Mouse (Mus musculus) R1 (cell line): ENCODE measurements at regions not wholly inside any gene's neighbourhood (a gene's known extent, or its start where the extent isn't known, plus 50 kb on each side); places are given as distances from the start of the nearest gene placed in this dataset.

Experiments used
- DNase-seq: peaks from one replicate; pipeline ENCODE4 v3.0.0-alpha.2; 2018; ENCODE audit warnings: low read depth, low spot score

DNA sequence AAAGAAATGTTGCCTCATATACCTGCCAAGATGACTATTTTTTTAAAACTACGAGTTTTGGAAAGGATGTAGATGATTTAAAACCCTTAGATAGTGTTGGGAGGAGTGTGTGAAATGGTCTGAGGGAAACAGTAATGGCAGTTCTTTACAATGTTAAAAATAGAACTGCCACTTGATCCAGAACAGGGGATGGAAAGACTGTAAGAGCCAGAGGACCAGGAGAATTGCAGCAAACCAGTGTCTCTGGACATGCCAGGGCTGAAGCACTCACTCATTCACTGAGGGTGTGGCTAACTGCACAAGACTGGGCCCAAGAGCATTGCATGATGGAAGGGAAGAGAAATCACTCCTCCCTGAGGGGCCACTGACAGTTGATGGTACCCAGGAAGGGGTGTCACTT is 53.9 kb upstream of the Rasgef1b start:
- DNase-seq, result no peak

DNA sequence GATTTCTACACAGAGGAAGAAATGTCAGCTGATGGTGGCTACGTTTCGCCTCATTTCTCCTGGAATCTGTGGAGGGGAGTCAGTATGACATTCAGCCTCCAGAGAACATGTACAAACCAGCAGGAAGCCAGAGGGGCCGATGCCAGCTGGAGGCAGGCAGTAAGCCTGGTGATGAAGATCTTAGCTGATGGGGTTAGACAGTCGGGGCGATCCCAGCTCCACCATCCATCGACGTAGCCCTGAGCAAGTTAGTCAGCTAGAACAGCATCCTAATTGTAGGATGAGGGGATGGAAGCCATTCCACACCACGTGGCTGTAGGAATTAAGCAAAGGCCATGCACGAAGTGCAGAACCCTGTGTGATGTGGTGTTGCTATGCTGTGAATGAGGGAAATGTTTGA is 57.0 kb upstream of the Rasgef1b start:
- DNase-seq, result no peak

- DNase-seq, result peak; percentile 42
Observed at GRCm38 (mm10) chr5:99787239-99787638, 58.4 kb upstream of the Rasgef1b start.

DNA sequence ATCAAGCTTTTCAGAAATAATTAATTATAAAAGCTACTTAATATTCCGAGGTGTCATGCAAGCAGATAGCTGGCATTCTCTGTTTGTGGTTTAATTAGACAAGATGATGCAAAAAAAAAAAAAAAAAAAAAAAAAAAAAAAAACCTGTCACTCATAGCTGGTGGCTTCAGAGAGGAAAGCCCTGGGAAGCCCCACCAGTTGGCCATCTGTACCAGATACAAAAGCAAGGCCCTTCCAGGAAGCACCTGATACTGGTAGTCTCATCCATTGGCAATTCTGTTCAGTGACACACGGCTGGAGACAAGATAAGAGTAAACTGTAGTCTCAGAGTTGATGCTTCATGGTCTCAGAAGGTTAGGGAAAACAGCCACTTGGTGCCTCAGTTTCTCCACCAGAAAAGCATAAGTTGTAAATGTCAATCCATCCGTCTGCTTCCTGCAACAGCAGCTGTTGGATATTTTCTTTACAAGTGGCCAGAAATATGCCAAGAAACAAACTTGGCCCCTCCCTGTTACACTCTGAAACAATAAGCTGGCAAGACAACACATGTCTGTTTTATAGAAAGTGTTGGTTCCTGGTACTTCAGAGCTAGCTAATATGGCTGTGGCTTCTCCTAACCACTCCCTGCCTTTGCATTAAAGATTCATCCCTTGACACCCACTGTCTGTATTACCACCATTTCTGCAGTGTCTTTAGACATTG is 59.0 kb upstream of the Rasgef1b start:
- DNase-seq, result no peak

DNA sequence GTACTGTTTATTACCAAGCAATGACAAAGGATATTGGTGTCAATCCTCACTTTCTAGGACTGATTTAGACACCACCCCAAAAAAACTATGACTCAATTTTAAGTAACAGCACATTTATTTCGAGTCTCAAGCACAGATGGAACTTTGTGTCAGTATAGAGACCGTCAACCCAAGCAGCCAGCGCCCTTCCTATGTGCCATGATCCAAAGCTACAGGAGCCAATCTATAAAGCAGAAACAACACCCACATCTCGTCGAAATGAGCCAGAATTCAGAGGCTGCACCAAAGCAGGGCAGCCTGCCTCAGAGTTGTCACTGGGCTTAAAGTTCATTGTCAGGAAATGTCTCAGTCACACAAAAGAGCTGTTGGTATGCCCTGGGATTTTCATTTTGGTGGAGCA is 61.9 kb upstream of the Rasgef1b start:
- DNase-seq, result no peak

GRCm38 (mm10) chr5:99800543-99800942 is 71.7 kb upstream of the Rasgef1b start:
- no peak for DNase-seq

GRCm38 (mm10) chr5:99801791-99802450 is 73.1 kb upstream of the Rasgef1b start:
- no peak for DNase-seq

- DNase-seq, result peak; percentile 66
Observed at GRCm38 (mm10) chr5:99826861-99827260, 79.2 kb upstream of the Vamp9 start.

DNA sequence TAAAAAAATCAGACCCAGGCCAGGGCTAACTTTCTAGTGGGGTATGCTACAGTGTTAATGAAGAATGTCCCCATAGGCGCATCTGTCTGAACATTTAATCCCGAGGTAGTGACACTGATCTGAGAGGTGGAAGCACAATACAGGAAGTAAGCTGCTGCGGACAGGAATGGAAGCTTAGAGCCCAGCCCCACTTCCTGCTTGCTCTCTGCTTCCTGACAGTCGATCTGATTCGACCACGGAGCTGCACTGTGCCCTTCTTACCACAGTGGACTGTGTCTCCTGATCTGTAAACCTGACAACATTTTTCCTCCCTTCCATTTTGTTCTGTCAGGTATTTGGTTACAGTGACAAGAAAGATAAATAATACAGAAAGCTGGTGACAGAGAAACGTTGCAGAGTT is 77.5 kb upstream of the Vamp9 start:
- DNase-seq, result no peak

DNA sequence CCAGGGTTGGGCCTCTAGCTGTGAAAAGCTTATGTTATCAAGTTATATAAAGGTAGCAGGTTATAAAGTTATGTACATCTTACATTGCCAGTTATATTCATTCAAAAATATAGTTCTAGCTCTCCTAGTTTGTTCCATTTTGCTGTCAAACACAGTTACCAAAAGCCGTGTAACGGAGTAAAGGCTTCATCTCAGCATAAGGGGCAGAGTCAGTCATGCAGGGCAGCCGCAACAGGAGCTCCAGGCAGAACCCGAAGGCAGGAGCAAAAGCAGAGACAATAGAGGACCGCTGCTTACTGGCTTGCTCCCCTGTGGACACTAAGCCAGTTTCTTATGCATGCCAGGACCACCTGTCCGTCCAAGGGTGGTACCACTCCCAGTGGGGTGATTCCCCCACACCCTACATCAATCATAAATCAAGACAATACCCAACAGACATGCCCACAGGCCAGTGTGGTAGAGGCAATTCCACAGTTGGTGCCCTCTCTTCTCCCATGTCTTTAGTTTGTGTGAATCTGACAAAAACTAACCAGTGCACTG is 67.7 kb upstream of the Vamp9 start:
- DNase-seq, result no peak

GRCm38 (mm10) chr5:99839661-99840060 is 66.4 kb upstream of the Vamp9 start:
- no peak for DNase-seq

DNA sequence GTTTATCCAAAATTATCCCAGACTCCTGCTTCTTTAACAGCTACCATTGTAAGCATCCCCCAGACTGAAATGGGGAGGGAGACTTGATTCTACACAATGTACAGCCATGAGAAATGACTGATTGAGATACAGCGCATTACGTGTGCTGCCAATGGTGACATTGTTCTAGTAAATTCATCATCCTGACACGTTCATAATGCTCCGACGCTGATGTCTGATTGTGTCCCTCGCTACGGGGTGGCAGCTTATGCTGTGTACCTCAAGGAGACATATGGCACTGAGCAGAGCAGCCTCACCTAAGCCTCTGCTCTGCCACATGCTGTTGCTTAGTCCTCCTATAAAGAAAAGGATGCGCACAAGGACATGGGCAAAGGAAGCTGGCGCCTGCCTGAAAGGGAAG is 65.2 kb upstream of the Vamp9 start:
- DNase-seq, result no peak

GRCm38 (mm10) chr5:99845565-99846255 is 60.3 kb upstream of the Vamp9 start:
- no peak for DNase-seq

DNA sequence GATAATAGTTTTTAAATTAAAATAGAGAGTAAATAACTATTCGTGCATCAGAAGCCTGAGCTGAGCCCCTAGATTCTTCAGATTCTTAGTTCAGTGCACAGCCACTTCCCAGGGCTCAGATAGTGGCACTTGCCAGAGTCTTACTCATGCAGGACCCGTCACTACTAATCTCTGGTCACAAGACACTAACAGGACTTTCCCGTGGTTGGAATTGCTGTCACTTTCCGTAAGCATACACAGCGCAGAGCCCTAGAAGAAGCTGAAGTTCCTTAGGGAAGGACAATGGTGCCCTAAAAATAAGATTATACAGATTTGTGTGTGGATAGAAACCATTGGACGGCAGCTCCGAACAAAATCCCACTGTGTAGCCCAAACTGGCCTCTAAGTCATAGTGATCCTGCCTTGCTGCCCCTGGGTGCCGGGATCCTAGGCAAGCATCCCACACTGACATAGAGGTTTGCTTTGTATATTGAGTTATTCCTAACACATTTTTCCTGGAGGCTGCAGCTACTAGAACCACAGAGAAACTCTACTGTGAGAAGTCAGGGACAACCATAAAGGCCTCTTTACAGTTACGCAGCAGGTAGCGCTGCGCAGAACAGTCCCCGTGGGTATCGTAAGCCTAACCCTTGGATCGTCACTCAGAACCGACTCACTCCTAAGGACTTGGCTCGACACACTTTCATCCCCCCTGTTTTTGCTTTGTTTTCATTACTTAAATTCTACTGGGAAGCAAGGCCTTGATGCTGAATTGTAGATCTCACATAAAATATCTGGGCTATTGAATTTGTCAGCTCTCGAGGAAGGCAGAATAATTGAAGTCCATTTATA is 57.7 kb upstream of the Vamp9 start:
- DNase-seq, result no peak

DNA sequence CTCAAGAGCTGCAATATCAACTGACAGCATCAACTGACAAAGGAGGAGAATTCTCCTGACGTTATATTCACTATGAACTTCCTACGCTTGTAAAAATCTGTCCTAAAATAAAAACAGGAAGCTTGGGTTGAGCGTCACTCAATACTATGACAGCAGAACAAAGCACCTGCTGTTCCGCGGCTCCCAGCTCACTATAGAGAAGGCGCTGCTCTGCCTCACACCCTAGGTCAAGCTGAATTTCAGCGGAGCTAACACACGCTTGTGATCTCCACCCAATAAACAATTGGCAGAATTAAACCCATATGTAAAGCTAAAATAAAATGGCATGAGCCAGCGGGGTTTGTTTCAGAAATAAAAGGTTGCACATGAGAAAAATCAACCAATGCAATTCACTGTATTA is 57.1 kb upstream of the Vamp9 start:
- DNase-seq, result no peak

DNA sequence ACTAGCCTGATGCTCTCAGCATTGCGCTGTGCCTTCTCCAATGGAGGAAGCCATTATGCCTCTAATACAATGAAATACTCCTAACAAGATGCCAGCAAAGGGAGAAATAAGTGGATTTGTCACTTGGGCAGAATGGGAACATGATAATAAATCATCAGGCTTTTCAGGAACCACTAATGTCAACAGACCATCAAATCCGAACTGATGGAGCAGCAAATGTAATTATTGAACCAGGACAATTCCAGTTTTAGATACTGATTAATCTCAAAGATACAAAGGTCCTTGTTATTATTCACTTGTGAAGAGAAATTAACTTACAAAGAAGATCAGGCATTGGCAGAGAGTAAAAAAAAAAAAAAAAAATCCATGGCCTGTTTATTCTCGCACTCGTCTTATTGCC is 53.7 kb upstream of the Vamp9 start:
- DNase-seq, result no peak
